Mouse (Mus musculus): ENCODE data around the gene E030018B13Rik. TPM values are rescaled to one million over a fixed set of nuclear protein-coding genes. Genes with fewer than 3 reads are reported as not detected.

Gene E030018B13Rik
- polyA plus RNA-seq, 1 experiment from 2014 or later = not detected

DNA sequence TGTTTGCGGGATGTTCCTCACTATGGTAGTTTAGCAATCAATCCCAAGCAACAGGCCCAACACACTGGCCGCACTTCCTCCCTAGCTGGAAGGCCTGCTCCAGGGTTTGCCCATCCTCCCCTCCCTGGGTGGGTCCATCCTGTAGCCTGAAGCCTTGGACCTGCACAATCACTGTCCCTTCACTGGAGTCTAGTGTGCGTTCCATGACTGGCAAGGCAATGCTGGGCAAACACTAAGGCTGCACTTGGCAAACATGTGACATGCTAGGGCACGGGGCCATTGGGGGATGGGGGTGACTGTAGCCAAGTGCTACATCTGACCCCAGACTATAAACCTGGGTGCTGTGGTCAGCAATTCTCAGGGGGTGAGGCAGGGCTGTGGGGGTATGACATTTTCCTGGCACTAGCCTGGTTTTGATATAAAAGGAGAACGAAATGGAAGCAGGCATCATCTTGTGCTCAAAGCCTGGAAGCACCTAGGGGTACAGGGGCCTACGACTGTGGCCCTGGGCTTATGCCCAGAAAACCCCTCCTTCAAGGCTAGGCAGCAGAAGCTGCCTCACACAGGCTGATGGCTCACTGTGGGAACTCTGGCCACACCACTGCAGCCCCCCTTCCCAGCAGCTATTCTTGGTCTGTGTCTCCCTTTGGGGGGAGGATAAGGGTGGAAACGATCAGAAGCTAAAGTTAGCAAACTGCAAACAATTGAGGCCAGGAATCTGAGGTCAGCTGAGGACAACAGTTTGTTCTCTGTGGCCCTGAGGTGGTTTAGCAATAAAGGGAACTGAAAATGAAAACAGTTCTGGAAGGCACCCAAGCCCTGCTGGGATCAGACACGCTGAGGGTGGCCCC is 5.0 kb upstream of the E030018B13Rik start:
- DNase-seq (ENCODE audit: low spot score) = no peak
- peak; percentile 9; the same call in 1 of the 2 replicates for ATAC-seq (ENCODE audit: low FRiP score)
- peaks cover 49% of the 10 kb centered on the region for H3K4me1 ChIP-seq (replicated peaks; ENCODE audit: control insufficient read depth, insufficient read depth, low read length)
- H3K36me3 ChIP-seq (replicated peaks; ENCODE audit: control insufficient read depth, insufficient read depth) = no peaks in the 10 kb centered on the region
- peak overlapping the region; percentile 64 for H3K27ac ChIP-seq
- H3K4me2 ChIP-seq (replicated peaks) = no peak overlapping the region
- no peaks in the 10 kb centered on the region for H3K9me3 ChIP-seq (ENCODE audit: control insufficient read depth, low read length)
- H3K9ac ChIP-seq = no peak overlapping the region
- no peaks in the 10 kb centered on the region for H3K27me3 ChIP-seq (ENCODE audit: control insufficient read depth, insufficient read depth, low read length)
- WGBS = 57% methylated on average over 8 of the region's 8 CpGs
- H3K4me3 ChIP-seq (replicated peaks; ENCODE audit: low read length) = no peak overlapping the region

DNA sequence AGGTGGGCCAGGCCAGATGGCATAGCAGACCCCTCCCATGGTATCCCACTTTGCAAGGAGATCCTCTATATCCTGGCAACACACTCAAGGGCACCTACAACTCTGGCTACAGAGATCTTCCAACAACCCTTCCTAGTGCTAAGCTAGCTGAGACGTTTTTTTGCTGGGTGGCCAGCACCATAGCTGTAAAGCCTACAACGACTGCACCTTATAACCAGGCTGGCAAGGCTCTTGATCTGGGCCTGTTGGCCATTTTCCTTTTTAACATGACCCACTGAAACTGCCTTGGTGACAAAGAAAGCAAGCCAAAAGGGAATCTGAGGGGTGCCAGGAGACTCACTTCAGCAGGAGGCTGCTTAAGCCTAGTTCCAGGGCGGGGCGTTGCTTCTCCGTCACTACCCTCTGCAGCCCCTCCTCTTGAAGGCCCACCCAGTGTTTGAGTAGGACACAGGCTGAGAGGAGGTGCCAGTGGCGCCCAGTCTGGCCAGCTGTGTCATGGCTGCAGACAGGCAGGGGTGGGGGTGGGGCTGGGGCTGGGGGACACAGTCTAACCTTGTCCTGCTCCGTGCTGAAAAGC is 4.3 kb upstream of the E030018B13Rik start:
- WGBS = 20% methylated on average over 7 of the region's 7 CpGs
- no peaks in the 10 kb centered on the region for H3K36me3 ChIP-seq (replicated peaks; ENCODE audit: control insufficient read depth, insufficient read depth)
- H3K4me2 ChIP-seq (replicated peaks) = no peak overlapping the region
- no peak overlapping the region for H3K4me3 ChIP-seq (replicated peaks; ENCODE audit: low read length)
- H3K4me1 ChIP-seq (replicated peaks; ENCODE audit: control insufficient read depth, insufficient read depth, low read length) = peaks cover 49% of the 10 kb centered on the region
- no peak overlapping the region for H3K9ac ChIP-seq
- DNase-seq (ENCODE audit: low spot score) (no peak), ATAC-seq (ENCODE audit: low FRiP score) (peak; percentile 12; the same call in 1 of the 2 replicates)
- peak overlapping the region; percentile 64 for H3K27ac ChIP-seq
- no peaks in the 10 kb centered on the region for H3K27me3 ChIP-seq (ENCODE audit: control insufficient read depth, insufficient read depth, low read length)
- no peaks in the 10 kb centered on the region for H3K9me3 ChIP-seq (ENCODE audit: control insufficient read depth, low read length)

DNA sequence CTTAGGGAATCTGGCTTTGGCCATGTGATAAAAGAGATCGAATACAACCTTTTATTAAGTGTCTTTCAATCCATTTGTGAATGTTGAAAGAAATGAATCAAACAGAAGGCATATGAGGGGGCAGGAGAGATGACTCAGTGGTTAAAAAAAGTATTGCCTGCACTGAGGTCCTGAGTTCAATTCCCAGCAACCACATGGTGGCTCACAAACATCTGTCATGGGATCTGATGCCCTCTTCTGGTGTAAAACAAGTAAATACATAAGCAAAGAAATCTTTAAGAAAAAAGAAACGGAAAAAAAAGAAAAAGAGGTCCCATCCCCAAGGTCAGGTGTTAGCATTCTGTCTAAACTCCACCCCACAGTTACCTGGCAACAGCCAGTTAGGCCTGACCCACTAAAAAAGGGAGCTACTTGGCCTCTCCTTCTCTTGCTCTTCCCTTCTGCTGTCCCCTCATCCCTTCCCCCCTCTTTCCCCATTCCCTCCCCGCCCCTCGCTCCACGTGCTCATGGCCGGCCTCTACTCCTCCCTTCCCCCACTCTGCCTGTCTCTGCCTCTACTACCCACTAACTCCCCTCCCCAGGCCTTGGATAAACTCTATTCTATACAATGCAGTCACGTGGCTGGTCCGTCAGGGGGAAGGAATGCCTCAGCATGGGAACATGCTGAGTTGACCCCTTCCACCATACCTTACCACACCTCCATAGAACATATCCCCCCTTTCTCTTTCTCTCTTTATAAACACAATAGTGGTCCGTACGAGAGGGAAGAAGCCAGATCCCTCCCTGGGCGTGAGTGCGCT is 3.5 kb upstream of the E030018B13Rik start:
- no peaks in the 10 kb centered on the region for H3K9me3 ChIP-seq (ENCODE audit: control insufficient read depth, low read length)
- DNase-seq (ENCODE audit: low spot score) (no peak), ATAC-seq (ENCODE audit: low FRiP score) (no peak)
- H3K36me3 ChIP-seq (replicated peaks; ENCODE audit: control insufficient read depth, insufficient read depth) = no peaks in the 10 kb centered on the region
- H3K4me2 ChIP-seq (replicated peaks) = no peak overlapping the region
- H3K27me3 ChIP-seq (ENCODE audit: control insufficient read depth, insufficient read depth, low read length) = no peaks in the 10 kb centered on the region
- H3K27ac ChIP-seq = no peak overlapping the region
- H3K4me3 ChIP-seq (replicated peaks; ENCODE audit: low read length) = no peak overlapping the region
- peaks cover 50% of the 10 kb centered on the region for H3K4me1 ChIP-seq (replicated peaks; ENCODE audit: control insufficient read depth, insufficient read depth, low read length)
- H3K9ac ChIP-seq = no peak overlapping the region
- WGBS = 21% methylated on average over 12 of the region's 12 CpGs

DNA sequence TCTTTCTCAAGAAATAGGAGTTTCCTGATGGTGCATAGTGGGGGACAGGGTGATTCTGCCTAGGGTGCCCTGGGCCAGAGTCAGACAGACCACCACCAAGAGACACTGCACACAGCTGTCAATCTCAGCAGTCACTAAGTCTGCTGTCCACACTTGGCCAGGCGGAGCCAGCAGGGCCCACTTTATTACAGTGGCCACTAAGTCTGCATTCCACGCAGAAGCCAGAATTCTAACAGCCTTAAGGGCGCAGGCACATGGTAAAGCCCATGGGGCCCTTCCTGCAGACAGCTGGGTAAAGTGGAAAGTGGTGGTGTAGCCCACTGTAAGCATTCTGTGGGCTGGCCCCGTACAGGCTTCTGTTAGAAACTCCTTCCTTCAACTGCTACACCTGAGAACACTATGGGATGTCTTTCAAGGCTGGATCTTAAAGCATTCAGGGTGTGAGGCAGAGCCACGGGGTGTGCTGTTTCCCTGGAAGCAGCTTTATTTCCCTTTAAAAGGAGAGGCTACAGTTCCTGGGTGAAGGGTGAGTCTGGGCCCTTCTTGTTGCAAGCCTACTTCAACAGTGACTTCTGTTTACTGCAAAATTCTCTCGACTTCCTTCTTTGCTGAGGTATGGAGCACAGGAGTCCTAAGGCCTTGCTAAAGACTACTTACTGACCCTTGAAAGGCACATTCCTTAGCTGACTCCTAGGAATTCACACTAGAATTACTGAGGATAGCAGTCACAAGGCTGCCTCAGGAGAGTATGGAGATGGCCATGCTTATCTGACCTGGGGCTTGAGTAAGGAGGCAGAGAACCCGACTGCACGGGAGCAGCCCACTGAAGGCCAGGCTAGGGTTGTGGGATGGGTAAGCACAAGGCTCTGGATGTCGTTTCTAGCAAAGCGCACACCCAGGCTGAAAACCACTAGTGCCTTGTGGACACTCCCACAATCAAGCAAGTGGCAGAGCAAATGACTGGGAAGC is 2.6 kb upstream of the E030018B13Rik start:
- H3K9me3 ChIP-seq (ENCODE audit: control insufficient read depth, low read length) = no peaks in the 10 kb centered on the region
- no peaks in the 10 kb centered on the region for H3K36me3 ChIP-seq (replicated peaks; ENCODE audit: control insufficient read depth, insufficient read depth)
- H3K4me3 ChIP-seq (replicated peaks; ENCODE audit: low read length) = no peak overlapping the region
- no peaks in the 10 kb centered on the region for H3K27me3 ChIP-seq (ENCODE audit: control insufficient read depth, insufficient read depth, low read length)
- H3K4me1 ChIP-seq (replicated peaks; ENCODE audit: control insufficient read depth, insufficient read depth, low read length) = peaks cover 46% of the 10 kb centered on the region
- H3K9ac ChIP-seq = no peak overlapping the region
- H3K4me2 ChIP-seq (replicated peaks) = no peak overlapping the region
- no peak overlapping the region for H3K27ac ChIP-seq
- no peak for ATAC-seq (ENCODE audit: low FRiP score)
- DNase-seq (ENCODE audit: low spot score) = no peak
- WGBS = 42% methylated on average over 10 of the region's 10 CpGs

DNA sequence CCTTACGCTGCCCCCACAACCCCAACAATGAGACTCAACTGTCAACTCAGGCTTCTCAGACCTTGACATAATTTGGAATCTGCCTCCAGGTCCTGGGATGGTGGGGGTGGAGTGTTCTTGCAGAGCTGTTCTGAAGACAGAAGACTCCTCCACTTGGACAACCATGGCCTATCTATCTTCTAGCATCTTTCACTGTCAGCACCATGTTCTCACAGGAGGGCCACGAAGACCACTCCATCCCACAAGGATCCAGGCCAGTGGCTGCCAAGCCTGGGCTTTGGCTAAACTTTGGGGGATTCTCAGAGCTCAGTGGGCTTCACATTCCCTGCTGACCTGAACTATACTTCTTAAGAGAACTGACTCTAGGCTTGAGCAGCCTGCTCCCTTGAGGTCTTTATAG is 1.8 kb upstream of the E030018B13Rik start:
- no peaks in the 10 kb centered on the region for H3K9me3 ChIP-seq (ENCODE audit: control insufficient read depth, low read length)
- H3K36me3 ChIP-seq (replicated peaks; ENCODE audit: control insufficient read depth, insufficient read depth) = no peaks in the 10 kb centered on the region
- no peak overlapping the region for H3K9ac ChIP-seq
- DNase-seq (ENCODE audit: low spot score) = no peak
- H3K4me3 ChIP-seq (replicated peaks; ENCODE audit: low read length) = no peak overlapping the region
- 100% methylated on average over 2 of the region's 2 CpGs for WGBS
- no peak overlapping the region for H3K4me2 ChIP-seq (replicated peaks)
- H3K27me3 ChIP-seq (ENCODE audit: control insufficient read depth, insufficient read depth, low read length) = no peaks in the 10 kb centered on the region
- no peak for ATAC-seq (ENCODE audit: low FRiP score)
- H3K4me1 ChIP-seq (replicated peaks; ENCODE audit: control insufficient read depth, insufficient read depth, low read length) = peaks cover 47% of the 10 kb centered on the region
- H3K27ac ChIP-seq = no peak overlapping the region

DNA sequence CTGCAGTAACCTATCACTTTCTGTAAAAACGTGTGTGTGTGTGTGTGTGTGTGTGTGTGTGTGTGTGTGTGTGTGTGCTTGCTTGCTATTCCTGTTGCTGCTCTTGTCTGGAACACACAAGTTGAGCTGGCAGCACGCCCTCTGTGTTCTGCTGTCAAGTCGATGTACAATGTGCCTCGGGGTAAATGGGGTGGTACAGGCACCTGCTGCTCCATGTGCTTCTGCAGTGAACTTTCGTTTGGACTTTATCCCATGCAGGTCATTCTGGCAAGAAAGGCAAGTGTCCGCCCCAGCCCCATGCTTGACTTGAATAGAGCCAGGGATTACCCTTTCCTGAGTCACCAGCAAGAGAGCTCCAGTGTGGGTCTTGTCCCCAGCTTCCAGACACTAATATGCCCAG is 1.0 kb downstream of the E030018B13Rik start:
- WGBS = 63% methylated on average over 6 of the region's 6 CpGs
- Histone ChIP-seq H3K4me3 (replicated peaks; ENCODE audit: low read length) (no peak overlapping the region), H3K4me1 (replicated peaks; ENCODE audit: control insufficient read depth, insufficient read depth, low read length) (peaks cover 35% of the 10 kb centered on the region), H3K27me3 (ENCODE audit: control insufficient read depth, insufficient read depth, low read length) (no peaks in the 10 kb centered on the region), H3K4me2 (replicated peaks) (no peak overlapping the region), H3K27ac (no peak overlapping the region), H3K36me3 (replicated peaks; ENCODE audit: control insufficient read depth, insufficient read depth) (no peaks in the 10 kb centered on the region), H3K9me3 (ENCODE audit: control insufficient read depth, low read length) (no peaks in the 10 kb centered on the region), H3K9ac (no peak overlapping the region)
- no peak for DNase-seq (ENCODE audit: low spot score)
- no peak for ATAC-seq (ENCODE audit: low FRiP score)

DNA sequence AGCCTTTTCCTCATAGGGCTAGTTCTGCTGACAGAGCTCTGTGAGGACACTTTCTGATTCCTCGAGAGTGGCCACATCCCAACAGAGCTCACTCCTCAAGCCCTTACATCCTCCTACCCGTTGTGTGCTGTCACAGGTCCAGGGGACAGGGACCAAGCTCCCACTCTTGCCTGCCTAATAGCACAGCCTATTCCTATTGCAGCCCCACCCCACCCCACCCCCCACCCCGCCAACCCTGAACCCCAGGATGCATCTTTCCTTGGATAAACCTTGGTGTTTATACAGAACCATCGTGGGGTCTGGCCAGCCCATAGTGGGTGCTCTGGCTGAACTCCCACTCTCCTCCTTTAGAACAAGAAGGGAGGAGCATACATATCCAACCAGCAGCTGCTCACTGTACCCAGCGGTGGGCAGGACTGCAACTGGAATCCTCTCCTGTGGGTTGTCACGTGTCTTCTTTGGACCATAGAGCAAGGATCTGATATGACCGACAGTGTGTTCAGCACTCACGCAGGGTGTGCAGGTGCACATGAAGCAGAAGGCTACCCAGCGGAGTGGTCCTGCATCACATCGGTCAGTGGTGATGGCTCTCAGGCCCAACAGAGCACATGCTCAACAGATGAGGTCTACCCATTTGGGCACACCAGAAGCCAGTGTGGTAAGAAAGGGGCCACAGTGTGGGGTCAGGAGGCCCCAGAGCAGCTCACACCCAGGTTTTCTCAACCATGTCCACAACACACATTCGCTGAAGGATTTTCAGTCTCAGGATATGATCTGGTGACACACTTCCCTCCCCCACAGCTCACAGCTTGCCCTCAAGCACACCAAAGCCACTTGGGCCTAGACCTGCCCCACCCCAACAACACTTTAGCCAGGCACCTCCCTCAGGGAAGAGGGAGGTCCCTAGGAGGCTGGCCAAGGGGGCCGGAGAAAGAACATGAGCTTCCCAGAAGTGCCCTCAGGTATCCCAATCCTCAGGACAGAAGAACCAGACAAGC is 2.4 kb downstream of the E030018B13Rik start:
- Histone ChIP-seq H3K27ac (no peak overlapping the region), H3K4me1 (replicated peaks; ENCODE audit: control insufficient read depth, insufficient read depth, low read length) (peaks cover 27% of the 10 kb centered on the region), H3K36me3 (replicated peaks; ENCODE audit: control insufficient read depth, insufficient read depth) (no peaks in the 10 kb centered on the region), H3K9ac (no peak overlapping the region), H3K4me3 (replicated peaks; ENCODE audit: low read length) (no peak overlapping the region), H3K9me3 (ENCODE audit: control insufficient read depth, low read length) (no peaks in the 10 kb centered on the region), H3K27me3 (ENCODE audit: control insufficient read depth, insufficient read depth, low read length) (no peaks in the 10 kb centered on the region), H3K4me2 (replicated peaks) (no peak overlapping the region)
- 91% methylated on average over 12 of the region's 12 CpGs for WGBS
- ATAC-seq (ENCODE audit: low FRiP score) (no peak), DNase-seq (ENCODE audit: low spot score) (no peak)

Measured in hindbrain, embryonic 14.5 days (tissue).